Mouse (Mus musculus) cerebellum, adult 11-12 months (tissue): ENCODE results near the gene Mup1.
"Not testable (repeated sequence)": the region's sequence is repeated elsewhere in the genome, so short reads cannot be mapped to it uniquely, and the experiment has no call there.

Experiments
- DNase-seq: peaks from one replicate; pipeline ENCODE4 v3.0.0; 2022

Mup1 gene

GRCm38 (mm10) chr4:60501860-60502259 lies at the start of gene Mup1:
Gene Mup1 (minus strand): TSS chr4:60501960.
- DNase-seq = not testable (repeated sequence)
